Mouse (Mus musculus) cerebellum, adult 2 months (tissue): Measurements from ENCODE around the gene Gars. TPM values are rescaled to one million over a fixed set of nuclear protein-coding genes. Genes with fewer than 3 reads are reported as not detected.

ENCODE experiments used
- DNase-seq, 2 experiments: peaks; one replicate each; pipeline ENCODE4 v3.0.0; 2021
- H3K27ac ChIP-seq: fragments of 200-500 bp; 2 replicates; pipeline ENCODE4 v1.5.1; 2012; ENCODE audit warnings: low read length, control low read depth, inconsistent platforms; ENCODE audit not compliant: insufficient read depth
- H3K27me3 ChIP-seq: fragments of 200-500 bp; 2 replicates; pipeline ENCODE4 v1.6.1; 2012; ENCODE audit warnings: inconsistent platforms, mild to moderate bottlenecking, low read length, moderate library complexity; ENCODE audit not compliant: control insufficient read depth, insufficient read depth
- H3K4me1 ChIP-seq: fragments of 200-500 bp; 2 replicates; pipeline ENCODE4 v1.6.1; 2011; ENCODE audit warnings: low read length; ENCODE audit not compliant: control insufficient read depth, insufficient read depth
- H3K4me3 ChIP-seq: fragments of 200-500 bp; replicated peaks from 2 replicates; pipeline ENCODE3; 2011; ENCODE audit warnings: mild to moderate bottlenecking, low read depth, low read length, control low read depth; ENCODE audit not compliant: insufficient read depth
- CTCF ChIP-seq: fragments of 200-500 bp; IDR thresholded peaks from 2 replicates; pipeline ENCODE4 v1.5.1; 2011; ENCODE audit warnings: low read depth, mild to moderate bottlenecking, control low read depth, low read length, moderate library complexity, borderline replicate concordance; ENCODE audit not compliant: insufficient read depth
- POLR2A ChIP-seq: fragments of 200-500 bp; IDR thresholded peaks from 2 replicates; pipeline ENCODE4 v1.6.1; 2011; ENCODE audit warnings: low read length, control low read depth, borderline replicate concordance; ENCODE audit not compliant: insufficient read depth
- WGBS: fragments of 180-500 bp; shearing (Covaris S2); methylation state at CpG from one replicate; pipeline ENCODE4 v1.1.7; 2018; 5-methylcytosine and 5-hydroxymethylcytosine counted together
- polyA plus RNA-seq: library from polyadenylated mRNA; depleted of rRNA; stranded (reverse); fragments of >200 nt; gene quantifications from 2 replicates; pipeline ENCODE4 v1.2.3, GENCODE M21; 2012

Gars gene
- polyA plus RNA-seq, 1 experiment, result 127 TPM

DNA sequence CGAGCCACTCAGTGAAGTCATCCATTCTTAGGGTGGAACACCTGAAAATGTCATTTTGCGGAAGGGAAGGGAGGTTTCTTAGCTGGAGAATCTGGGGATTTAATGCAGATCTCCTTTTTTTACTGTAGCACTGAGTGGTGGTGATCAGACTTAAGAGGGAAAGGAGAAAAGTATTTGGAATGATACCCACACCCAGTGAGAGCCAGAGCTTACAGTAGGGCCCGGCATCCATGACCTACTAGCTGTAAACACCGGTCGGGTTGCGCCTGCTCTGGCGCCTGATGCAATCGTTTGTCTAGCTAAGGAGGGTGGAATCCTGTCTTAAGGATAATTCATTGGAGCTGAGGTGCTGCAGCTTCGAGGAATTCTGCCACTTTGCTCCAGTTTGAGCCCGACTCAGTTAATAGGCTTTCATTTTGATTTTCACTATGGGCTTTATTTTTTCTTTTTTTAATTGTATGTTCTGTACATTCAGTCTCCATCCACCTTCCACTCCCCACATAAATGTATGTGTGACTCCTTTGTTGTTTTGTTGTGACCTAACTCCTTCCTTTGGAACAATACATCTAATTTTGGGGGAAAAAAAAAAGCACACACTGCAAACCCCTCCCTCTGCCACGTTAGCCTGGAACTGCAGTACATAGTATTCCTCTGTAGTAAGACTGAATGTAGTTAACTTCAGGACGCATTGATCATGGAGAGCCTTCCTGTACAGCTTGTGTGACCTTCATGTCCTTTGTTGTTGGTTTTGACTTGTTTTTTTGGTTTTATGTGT is 1.1 kb downstream of the Gars start:
- H3K4me3 ChIP-seq, result peak overlapping the region; percentile 77
- 2% methylated on average over 12 of the region's 12 CpGs for WGBS
- no peaks in the 10 kb centered on the region for H3K27me3 ChIP-seq
- TF ChIP-seq POLR2A (no peak), CTCF (no peak)
- peak overlapping the region; percentile 69 for H3K27ac ChIP-seq
- DNase-seq, result peak; percentile 34 to 37
- peaks cover 7% of the 10 kb centered on the region for H3K4me1 ChIP-seq

- no peak for DNase-seq
- no peak for TF ChIP-seq POLR2A
- no peak overlapping the region for H3K4me3 ChIP-seq
- H3K27ac ChIP-seq, result no peak overlapping the region
- no peaks in the 10 kb centered on the region for H3K27me3 ChIP-seq
- 62% methylated on average over 6 of the region's 6 CpGs for WGBS
- H3K4me1 ChIP-seq, result peaks cover 9% of the 10 kb centered on the region
These were observed 1.6 kb downstream of the Gars start for GRCm38 (mm10) chr6:55039446-55039783.

DNA sequence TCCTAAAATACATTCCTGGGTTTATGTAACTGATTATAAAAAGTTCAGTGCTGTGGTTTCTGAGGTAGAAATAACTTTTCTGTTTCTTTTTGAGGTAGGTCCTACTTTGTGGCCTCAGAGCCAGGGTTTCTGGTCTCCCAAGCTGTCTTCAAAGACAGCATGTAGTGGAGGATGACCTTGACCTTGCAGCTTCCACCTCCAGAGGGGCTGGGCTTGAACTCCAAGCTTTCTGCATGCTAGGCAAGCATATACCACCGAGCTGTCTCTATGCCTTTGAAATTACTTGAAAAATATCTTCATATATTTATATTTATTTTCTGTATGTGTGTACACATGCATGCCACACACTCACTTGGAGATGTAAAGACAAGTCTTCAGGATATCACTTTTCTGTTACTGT is 2.2 kb downstream of the Gars start:
- TF ChIP-seq POLR2A (no peak), CTCF (no peak)
- no peak for DNase-seq
- no peak overlapping the region for H3K27ac ChIP-seq

GRCm38 (mm10) chr6:55043206-55043605 is 5.4 kb downstream of the Gars start:
- Histone ChIP-seq H3K4me3 (no peak overlapping the region), H3K4me1 (peaks cover 7% of the 10 kb centered on the region), H3K27ac (no peak overlapping the region), H3K27me3 (no peaks in the 10 kb centered on the region)
- TF ChIP-seq CTCF (no peak), POLR2A (no peak)
- DNase-seq, result no peak
- WGBS, result 69% methylated on average over 8 of the region's 8 CpGs

More for the DNA sequence above, 2.2 kb downstream of the Gars start:
- Histone ChIP-seq H3K4me3 (no peak overlapping the region), H3K27me3 (no peaks in the 10 kb centered on the region), H3K4me1 (peaks cover 11% of the 10 kb centered on the region)
- 54% methylated on average over 1 of the region's 1 CpGs for WGBS

DNA sequence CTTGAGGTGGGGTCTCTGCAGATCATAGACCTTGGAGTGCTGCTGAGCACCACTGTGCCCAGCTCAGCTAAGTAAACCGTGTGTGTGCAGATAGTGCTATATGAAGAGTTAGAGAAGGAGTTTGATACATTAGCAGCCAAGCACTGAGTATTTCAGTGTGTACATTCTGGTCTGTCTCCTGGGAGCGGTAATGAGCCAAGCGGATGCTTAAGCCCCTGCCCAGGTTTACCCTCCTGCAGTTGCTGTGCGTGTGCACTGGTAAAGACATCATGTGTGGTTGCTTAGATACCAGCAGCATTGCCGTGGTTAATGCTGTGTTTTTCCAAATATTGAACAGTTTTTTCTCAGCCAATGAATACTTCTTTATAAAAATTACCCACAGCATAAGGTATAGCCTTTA is 6.7 kb downstream of the Gars start:
- Histone ChIP-seq H3K4me1 (peaks cover 7% of the 10 kb centered on the region), H3K4me3 (no peak overlapping the region), H3K27me3 (no peaks in the 10 kb centered on the region), H3K27ac (no peak overlapping the region)
- 46% methylated on average over 5 of the region's 5 CpGs for WGBS
- DNase-seq, result no peak
- TF ChIP-seq POLR2A (no peak), CTCF (no peak)

GRCm38 (mm10) chr6:55045326-55045725 is 7.5 kb downstream of the Gars start:
- DNase-seq, result no peak
- Histone ChIP-seq H3K4me1 (peaks cover 7% of the 10 kb centered on the region), H3K27me3 (no peaks in the 10 kb centered on the region), H3K4me3 (no peak overlapping the region), H3K27ac (no peak overlapping the region)
- WGBS, result 15% methylated on average over 1 of the region's 1 CpGs
- TF ChIP-seq POLR2A, result no peak
- TF ChIP-seq CTCF, result no peak

- DNase-seq, result no peak
- no peaks in the 10 kb centered on the region for H3K27me3 ChIP-seq
- H3K4me3 ChIP-seq, result no peak overlapping the region
- 0 out of 2 replicates have a peak, but pooled peaks cover 4% of the 10 kb centered on the region for H3K4me1 ChIP-seq
- WGBS, result 90% methylated on average over 10 of the region's 10 CpGs
- H3K27ac ChIP-seq, result no peak overlapping the region
- TF ChIP-seq POLR2A (no peak), CTCF (no peak)
These were observed 11.4 kb downstream of the Gars start for GRCm38 (mm10) chr6:55049186-55049585.

DNA sequence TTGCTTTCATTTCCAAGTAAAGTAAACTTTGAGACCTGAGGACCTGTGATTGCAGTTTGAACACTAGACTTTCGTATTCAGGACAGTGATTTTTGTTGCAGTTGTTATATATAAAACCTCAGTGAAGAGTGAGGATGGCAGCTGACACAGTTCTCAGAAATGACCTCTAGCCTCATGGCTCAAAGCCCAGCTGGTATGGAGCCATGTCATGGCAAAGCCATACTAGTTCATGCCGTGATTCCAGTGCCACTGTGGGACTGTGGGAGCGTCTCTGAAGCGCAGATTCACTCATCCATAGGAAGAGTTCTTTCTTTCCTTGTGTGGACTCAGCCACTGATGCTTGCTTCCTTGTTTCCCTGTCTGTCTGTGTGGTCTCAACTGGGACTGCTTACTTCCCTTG is 16.7 kb downstream of the Gars start:
- TF ChIP-seq CTCF (no peak), POLR2A (no peak)

More for the DNA sequence above, 16.7 kb downstream of the Gars start:
- WGBS, result 63% methylated on average over 4 of the region's 4 CpGs
- no peak overlapping the region for H3K4me3 ChIP-seq
- DNase-seq, result no peak
- no peaks in the 10 kb centered on the region for H3K4me1 ChIP-seq
- H3K27me3 ChIP-seq, result no peaks in the 10 kb centered on the region
- no peak overlapping the region for H3K27ac ChIP-seq
